Mouse (Mus musculus) stomach, postnatal 0 days (tissue): ENCODE measurements at regions not wholly inside any gene's neighbourhood (a gene's known extent, or its start where the extent isn't known, plus 50 kb on each side); places are given as distances from the start of the nearest gene placed in this dataset.

Experiments
- ATAC-seq: fragments of 200-750 bp; cut with Nextera tagmentation; 2 replicates; pipeline ENCODE4 v1.8.0; 2017; ENCODE audit not compliant: low FRiP score, low TSS enrichment
- DNase-seq: peaks from one replicate; pipeline ENCODE4 v3.0.0-alpha.2; 2016; ENCODE audit warnings: low spot score
- H3K27ac ChIP-seq: fragments of 300-500 bp; sonication (generic); replicated peaks from 2 replicates; pipeline ENCODE4 v1.5.1; 2014; ENCODE audit warnings: mild to moderate bottlenecking, control low read depth
- H3K27me3 ChIP-seq: fragments of 300-500 bp; sonication (generic); 2 replicates; pipeline ENCODE4 v1.6.1; 2014; ENCODE audit warnings: low read length; ENCODE audit not compliant: control insufficient read depth, insufficient read depth
- H3K36me3 ChIP-seq: fragments of 300-500 bp; sonication (generic); 2 replicates; pipeline ENCODE4 v1.6.1; 2014; ENCODE audit warnings: low read length, mixed read lengths; ENCODE audit not compliant: control insufficient read depth, insufficient read depth
- H3K4me1 ChIP-seq: fragments of 300-500 bp; sonication (generic); replicated peaks from 2 replicates; pipeline ENCODE4 v1.6.1; 2014; ENCODE audit warnings: antibody characterized with exemption; ENCODE audit not compliant: control insufficient read depth, insufficient read depth
- H3K4me2 ChIP-seq: fragments of 300-500 bp; sonication (generic); replicated peaks from 2 replicates; pipeline ENCODE4 v1.6.1; 2014; ENCODE audit warnings: low read depth, mild to moderate bottlenecking, control low read depth, moderate library complexity
- H3K4me3 ChIP-seq: fragments of 300-500 bp; sonication (generic); 2 replicates; pipeline ENCODE4 v1.5.1; 2014; ENCODE audit warnings: low read depth, low read length, control low read depth
- H3K9ac ChIP-seq: fragments of 300-500 bp; sonication (generic); 2 replicates; pipeline ENCODE4 v1.6.1; 2014; ENCODE audit warnings: mild to moderate bottlenecking, low read length, control low read depth, mixed read lengths
- H3K9me3 ChIP-seq: fragments of 300-500 bp; sonication (generic); 2 replicates; pipeline ENCODE4 v1.6.1; 2016; ENCODE audit warnings: low read length; ENCODE audit not compliant: control insufficient read depth
- CTCF ChIP-seq: IDR thresholded peaks from 2 replicates; pipeline ENCODE4 v1.5.1; 2016; ENCODE audit warnings: antibody characterized with exemption, low read depth, mild to moderate bottlenecking, moderate library complexity
- EP300 ChIP-seq: optimal IDR thresholded peaks from 2 replicates; pipeline ENCODE3; 2016; ENCODE audit warnings: antibody characterized with exemption
- WGBS: fragments of 180-500 bp; shearing (Covaris S2); extraction: QIAGEN DNeasy Blood & Tissue Kit; methylation state at CpG from one replicate; pipeline ENCODE4 v1.1.7; 2014; 5-methylcytosine and 5-hydroxymethylcytosine counted together

GRCm38 (mm10) chr5:91220174-91220573 is 80.8 kb downstream of the Areg start:
- no peak overlapping the region for H3K9ac ChIP-seq
- 70% methylated on average over 4 of the region's 4 CpGs for WGBS
- no peak overlapping the region for H3K4me3 ChIP-seq
- DNase-seq (no peak), ATAC-seq (peak; percentile 95)
- H3K36me3 ChIP-seq = no peaks in the 10 kb centered on the region
- no peak overlapping the region for H3K4me2 ChIP-seq
- H3K27ac ChIP-seq = no peak overlapping the region
- H3K4me1 ChIP-seq = no peaks in the 10 kb centered on the region
- H3K27me3 ChIP-seq = no peaks in the 10 kb centered on the region
- H3K9me3 ChIP-seq = no peaks in the 10 kb centered on the region
- TF ChIP-seq CTCF (no peak), EP300 (no peak)

GRCm38 (mm10) chr5:91241656-91242055 is 102.3 kb downstream of the Areg start:
- Histone ChIP-seq H3K4me3 (no peak overlapping the region), H3K36me3 (no peaks in the 10 kb centered on the region), H3K27me3 (no peaks in the 10 kb centered on the region), H3K9ac (no peak overlapping the region), H3K4me2 (no peak overlapping the region), H3K9me3 (no peaks in the 10 kb centered on the region), H3K4me1 (no peaks in the 10 kb centered on the region), H3K27ac (0 out of 2 replicates have a peak overlapping the region, but pooled peaks have one; percentile 1)
- WGBS = 26% methylated on average over 4 of the region's 4 CpGs
- peak; percentile 17 for DNase-seq
- no peak for TF ChIP-seq CTCF
- TF ChIP-seq EP300 = no peak
- ATAC-seq = peak; percentile 74

GRCm38 (mm10) chr5:91247444-91247843 is 108.0 kb downstream of the Areg start:
- Histone ChIP-seq H3K27ac (no peak overlapping the region), H3K4me3 (no peak overlapping the region), H3K36me3 (no peaks in the 10 kb centered on the region), H3K4me1 (no peaks in the 10 kb centered on the region), H3K9ac (no peak overlapping the region), H3K27me3 (no peaks in the 10 kb centered on the region), H3K9me3 (no peaks in the 10 kb centered on the region), H3K4me2 (no peak overlapping the region)
- no peak for ATAC-seq
- DNase-seq = no peak
- TF ChIP-seq EP300 = no peak
- TF ChIP-seq CTCF = no peak
- 80% methylated on average over 5 of the region's 5 CpGs for WGBS

GRCm38 (mm10) chr5:91261895-91262294 is 122.5 kb downstream of the Areg start:
- H3K4me2 ChIP-seq = no peak overlapping the region
- TF ChIP-seq EP300 (no peak), CTCF (no peak)
- H3K27me3 ChIP-seq = no peaks in the 10 kb centered on the region
- H3K27ac ChIP-seq = no peak overlapping the region
- ATAC-seq (peak; percentile 35; the same call in 1 of the 2 replicates), DNase-seq (peak; percentile 22)
- no peaks in the 10 kb centered on the region for H3K4me1 ChIP-seq
- no peaks in the 10 kb centered on the region for H3K36me3 ChIP-seq
- H3K9ac ChIP-seq = no peak overlapping the region
- H3K4me3 ChIP-seq = no peak overlapping the region
- no peaks in the 10 kb centered on the region for H3K9me3 ChIP-seq

GRCm38 (mm10) chr5:91262526-91262925 is 123.1 kb downstream of the Areg start:
- 59% methylated on average over 1 of the region's 1 CpGs for WGBS
- Histone ChIP-seq H3K9me3 (no peaks in the 10 kb centered on the region), H3K36me3 (no peaks in the 10 kb centered on the region), H3K9ac (no peak overlapping the region), H3K27me3 (no peaks in the 10 kb centered on the region), H3K4me3 (no peak overlapping the region), H3K4me1 (no peaks in the 10 kb centered on the region), H3K4me2 (no peak overlapping the region), H3K27ac (no peak overlapping the region)
- TF ChIP-seq EP300 = no peak
- TF ChIP-seq CTCF = no peak
- ATAC-seq (peak; percentile 81), DNase-seq (peak; percentile 46)

GRCm38 (mm10) chr5:91270747-91271146 is 131.3 kb downstream of the Areg start:
- H3K4me3 ChIP-seq = no peak overlapping the region
- H3K9me3 ChIP-seq = no peaks in the 10 kb centered on the region
- WGBS = 69% methylated on average over 1 of the region's 1 CpGs
- DNase-seq = no peak
- no peak for ATAC-seq
- no peaks in the 10 kb centered on the region for H3K27me3 ChIP-seq
- no peaks in the 10 kb centered on the region for H3K36me3 ChIP-seq
- H3K27ac ChIP-seq = no peak overlapping the region
- no peaks in the 10 kb centered on the region for H3K4me1 ChIP-seq
- TF ChIP-seq CTCF = peak; percentile 69
- no peak for TF ChIP-seq EP300
- no peak overlapping the region for H3K9ac ChIP-seq
- H3K4me2 ChIP-seq = no peak overlapping the region

GRCm38 (mm10) chr5:91271416-91271815 is 131.4 kb downstream of the Btc start:
- no peak for ATAC-seq

More at GRCm38 (mm10) chr5:91271416-91271815, 131.4 kb downstream of the Btc start:
- no peak for TF ChIP-seq CTCF
- no peak for TF ChIP-seq EP300
- Histone ChIP-seq H3K27me3 (no peaks in the 10 kb centered on the region), H3K9me3 (no peaks in the 10 kb centered on the region), H3K4me2 (no peak overlapping the region), H3K36me3 (no peaks in the 10 kb centered on the region), H3K27ac (no peak overlapping the region), H3K4me3 (no peak overlapping the region), H3K4me1 (no peaks in the 10 kb centered on the region), H3K9ac (no peak overlapping the region)
- no peak for DNase-seq
